Mouse (Mus musculus) liver, postnatal 0 days (tissue): Measurements from ENCODE around the gene Aplp1.

ENCODE experiments used
- CTCF ChIP-seq: sonication (generic); IDR thresholded peaks from 2 replicates; pipeline ENCODE4 v1.5.1; 2016; ENCODE audit warnings: antibody characterized with exemption, low read depth
- EP300 ChIP-seq: IDR thresholded peaks from 2 replicates; pipeline ENCODE4 v1.6.1; 2016; ENCODE audit warnings: antibody characterized with exemption, low read depth, mild to moderate bottlenecking

DNA sequence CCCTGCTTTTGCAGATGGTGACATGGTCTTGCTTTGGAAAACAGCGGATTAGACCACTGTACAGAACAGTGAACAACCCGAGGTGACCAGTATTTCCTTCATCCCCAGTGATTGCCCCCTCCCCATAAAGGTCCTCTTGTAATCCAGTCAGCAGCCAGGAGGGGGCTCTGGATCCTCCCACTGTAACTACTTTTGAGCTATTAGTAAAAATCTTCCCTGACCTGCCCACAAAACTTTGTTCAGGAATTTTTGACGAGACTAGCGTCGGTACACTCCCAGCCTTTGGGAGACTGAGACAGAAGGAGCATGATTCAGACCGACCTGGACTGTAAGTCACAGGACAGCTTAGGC lies 45.6 kb upstream of the Aplp1 start:
- TF ChIP-seq CTCF, result no peak
- TF ChIP-seq EP300, result no peak
